Mouse (Mus musculus) urinary bladder, postnatal 10 days (tissue): ENCODE measurements around the gene Gpr132.

Experiments used
- DNase-seq: peaks from one replicate; pipeline ENCODE4 v3.0.0; 2022; ENCODE audit warnings: low spot score

Gpr132 gene

DNA sequence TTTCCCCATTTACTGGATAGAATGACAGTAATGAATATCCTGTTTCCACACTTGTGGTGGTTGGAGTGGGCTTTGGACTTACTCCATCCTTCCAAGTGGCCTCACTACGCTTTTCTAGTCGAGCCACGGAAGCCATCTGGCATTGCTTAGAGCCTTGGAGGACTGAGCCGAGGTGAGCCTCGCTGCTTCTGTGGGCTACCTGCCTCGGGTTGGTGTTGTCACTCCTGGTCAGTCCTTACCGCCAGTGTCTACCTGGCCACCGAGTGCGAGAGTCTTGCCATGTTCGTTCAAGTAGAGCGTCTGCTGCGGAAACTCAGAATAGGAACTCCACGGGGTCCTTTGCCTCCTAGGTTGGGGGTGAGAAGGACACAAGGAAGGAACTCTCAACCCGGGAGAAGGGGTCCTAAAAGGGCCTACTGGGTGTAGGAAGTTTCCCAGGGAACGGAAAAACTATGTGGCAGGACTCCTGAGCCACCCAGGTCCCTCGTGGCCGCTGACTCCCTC, 9.1 kb upstream of the Gpr132 start:
- no peak for DNase-seq

DNA sequence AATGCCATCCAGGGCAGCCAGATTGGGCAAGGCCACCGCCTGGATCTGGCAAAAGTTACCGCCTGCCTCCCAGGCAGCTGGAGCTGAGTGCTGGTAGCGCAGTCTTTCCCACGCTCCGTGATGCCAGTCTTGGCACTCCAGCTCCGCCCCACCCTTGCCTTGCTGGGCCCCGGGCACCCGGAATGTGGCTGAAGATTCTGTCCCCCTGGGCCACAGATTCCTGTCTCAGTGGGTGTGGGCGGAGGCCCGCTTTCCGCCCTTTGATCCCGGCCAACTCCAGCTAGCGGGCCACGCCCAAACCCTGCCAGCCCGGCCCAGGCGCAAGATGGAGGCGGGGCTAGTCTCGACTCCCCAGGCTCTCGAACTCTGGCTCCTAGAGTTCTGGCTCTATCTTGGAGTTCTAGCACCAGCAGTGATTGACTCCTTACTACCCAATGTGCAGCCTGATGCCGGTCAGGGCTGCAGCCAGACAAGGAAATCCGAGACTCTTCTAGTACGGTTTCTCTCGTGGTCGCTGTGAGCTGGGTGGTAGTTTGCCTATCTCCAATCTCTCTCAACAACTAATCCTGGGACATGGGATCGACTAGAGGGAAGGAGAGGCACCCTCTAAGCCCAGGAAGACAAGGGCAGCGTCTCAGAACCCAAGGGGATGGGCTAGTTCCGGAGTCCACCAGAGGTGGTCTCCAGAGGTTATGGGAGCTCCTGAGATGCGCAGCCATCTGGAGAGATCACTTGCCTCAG, 8.5 kb upstream of the Gpr132 start:
- DNase-seq, result no peak

DNA sequence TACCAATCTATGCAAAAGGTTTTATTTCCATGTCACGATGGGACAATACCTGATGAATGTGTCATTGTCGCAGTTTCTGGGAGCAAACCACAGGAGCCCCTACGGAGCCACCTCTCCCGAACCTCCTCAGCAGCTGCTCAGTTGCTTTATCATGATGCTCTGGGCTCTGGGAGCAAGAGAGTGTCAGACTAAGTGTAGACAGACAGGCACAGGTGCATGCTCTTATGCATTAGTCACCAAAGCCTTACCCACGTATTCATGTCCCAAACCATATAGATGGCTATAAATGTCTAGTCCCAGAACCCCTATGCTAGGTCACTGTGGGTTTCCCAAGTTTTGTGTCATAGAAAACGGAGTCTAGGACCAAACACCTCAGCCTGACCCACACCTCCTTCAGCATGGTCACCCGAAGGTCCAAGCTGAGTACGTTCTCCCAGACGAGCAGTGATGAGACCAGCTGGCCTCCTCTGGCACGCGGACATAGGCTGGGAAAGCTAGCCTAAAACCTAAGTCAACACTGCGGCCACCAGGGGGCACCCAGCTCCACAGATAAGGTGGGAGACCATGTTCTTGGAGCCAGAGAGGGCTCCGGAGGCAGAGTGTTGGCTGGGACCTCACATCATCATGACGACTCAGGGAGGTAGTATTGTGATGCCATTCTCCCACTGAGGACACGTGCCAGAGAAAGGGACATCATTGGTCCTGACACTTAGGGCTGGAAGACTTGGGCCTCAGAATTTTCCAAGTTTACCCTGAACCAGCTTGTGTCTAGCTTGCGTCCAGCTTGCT, 7.4 kb upstream of the Gpr132 start:
- DNase-seq, result peak; percentile 74

DNA sequence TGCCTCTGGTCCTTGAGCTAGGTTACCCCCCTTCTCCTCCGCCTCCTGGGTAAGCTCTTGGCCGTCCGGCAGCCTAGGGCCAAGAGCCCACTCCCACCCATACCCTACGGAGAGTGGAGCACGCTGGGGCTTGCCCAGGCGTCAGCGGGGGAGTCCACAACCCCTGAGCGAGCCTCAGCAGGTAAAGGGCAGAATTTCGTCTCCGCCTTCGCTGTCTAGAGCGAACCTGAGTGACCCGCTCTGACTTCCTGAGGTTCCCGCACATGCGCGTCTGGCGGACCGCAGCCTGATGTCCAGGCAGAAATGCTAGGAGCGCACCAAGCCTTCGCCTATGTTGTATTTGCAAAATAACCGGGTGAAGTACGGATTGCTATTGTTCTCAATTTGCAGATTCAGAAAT, 6.2 kb upstream of the Gpr132 start:
- DNase-seq, result no peak

DNA sequence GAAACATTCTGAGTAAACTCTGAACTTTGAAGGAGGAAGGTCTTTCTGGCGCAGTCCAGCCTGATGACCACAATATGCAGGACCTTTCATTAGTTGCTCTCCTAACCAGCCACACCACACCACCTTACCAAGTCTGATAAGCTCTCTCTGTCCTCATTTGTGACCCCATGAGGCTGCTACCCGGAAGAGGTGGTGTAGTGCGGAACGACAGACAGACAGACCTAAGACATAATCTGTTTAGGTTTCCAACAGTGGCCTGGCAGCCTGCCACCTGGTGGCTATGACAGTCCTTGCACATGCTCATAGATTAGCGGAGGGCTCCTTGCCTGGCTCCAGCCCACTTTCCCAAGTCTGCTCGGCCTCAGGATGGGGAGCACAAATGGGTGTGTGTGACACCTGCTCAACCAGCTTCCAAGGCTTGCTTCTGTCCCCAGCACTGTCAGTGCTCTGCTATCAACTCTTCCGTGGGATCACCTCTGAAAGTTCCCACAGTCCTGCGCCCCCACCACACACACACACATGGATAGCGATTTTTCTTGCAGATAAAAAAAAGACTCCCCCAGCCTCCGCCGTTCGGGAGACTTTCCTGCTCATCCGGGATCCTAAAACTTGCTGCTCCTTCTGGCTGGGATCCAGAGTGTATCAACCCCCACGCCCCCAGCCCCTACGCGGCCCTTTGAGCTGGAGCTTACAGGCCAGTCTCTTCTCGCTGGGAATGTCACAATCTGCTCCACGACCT, 5.6 kb upstream of the Gpr132 start:
- no peak for DNase-seq

DNA sequence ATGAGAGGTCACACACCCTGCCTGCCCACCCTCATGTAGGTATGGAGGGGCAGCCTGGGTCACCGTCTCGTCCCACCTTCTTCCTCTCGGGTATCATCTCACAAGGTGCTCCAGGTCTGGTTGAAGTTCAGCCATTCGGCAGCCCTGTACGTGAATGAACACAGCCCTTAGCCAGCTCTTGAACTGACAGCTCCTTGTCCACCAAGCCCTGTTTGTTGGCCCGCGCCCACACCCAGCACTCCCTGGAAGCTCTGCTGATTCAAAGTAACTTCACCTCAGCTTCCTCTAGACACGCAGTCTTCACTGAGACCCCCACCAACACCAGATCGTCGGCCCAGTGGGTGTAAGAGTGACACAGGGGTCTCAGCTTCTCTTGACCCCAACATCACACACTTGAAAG, 5.0 kb upstream of the Gpr132 start:
- no peak for DNase-seq

DNA sequence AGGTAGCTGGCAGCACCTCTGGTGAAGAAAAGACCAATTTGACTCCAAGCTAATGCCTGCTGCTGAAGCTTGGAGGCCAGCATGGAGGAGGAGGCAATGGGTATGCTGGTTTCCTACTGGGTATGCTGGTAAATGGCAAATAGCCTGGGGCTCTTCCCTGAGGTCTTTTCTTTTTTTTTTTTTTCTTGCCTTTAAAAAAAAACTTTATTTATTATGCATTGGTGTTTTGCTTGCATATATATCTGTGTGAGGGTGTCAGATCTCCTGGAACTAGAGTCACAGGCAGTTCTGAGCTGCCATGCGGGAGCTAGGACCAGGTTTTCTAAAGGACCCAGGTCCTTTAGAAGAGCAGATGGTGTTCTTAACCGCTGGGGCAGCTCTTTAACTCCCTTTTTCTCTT, 3.2 kb upstream of the Gpr132 start:
- DNase-seq, result no peak

DNA sequence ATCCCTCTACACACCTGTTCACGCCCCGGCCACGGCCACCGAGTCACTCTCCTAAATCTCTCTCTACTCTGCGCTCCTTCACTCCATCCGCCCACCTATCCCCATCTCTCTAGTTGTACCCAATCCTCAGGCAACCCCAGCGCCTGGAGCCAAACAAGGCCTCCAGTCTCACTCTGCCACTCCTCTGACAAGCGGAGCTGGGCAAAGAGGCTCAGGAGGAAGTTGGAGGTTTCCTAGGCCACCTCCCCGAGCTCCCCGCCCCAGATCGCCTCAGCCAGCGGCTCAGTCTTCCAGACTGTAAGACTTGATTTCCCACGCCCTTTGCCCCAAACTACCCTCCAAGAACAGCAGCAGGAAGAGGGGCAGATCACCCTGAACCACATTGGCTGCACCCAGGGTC, 2.7 kb upstream of the Gpr132 start:
- no peak for DNase-seq

DNA sequence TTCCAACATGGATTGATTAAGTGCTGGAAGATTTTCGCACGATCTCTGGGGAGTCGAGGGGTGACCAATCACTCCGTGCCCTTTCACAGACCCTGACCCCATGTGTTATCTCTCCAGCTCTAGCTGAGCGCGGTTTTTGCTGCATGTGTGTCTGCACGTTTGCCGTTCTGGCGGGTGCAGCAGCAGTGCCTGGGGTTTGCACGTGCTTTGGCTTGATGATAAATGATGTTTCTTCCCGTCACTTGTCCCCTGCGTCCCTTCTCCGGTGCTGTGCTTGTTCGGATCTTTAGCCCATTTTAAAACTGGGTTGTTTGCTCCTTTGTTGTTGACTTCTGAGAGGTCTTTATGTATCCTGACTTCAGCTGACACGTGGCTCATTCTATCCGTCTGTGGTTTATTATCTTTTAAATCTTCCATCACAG, 1.8 kb upstream of the Gpr132 start:
- DNase-seq, result no peak

DNA sequence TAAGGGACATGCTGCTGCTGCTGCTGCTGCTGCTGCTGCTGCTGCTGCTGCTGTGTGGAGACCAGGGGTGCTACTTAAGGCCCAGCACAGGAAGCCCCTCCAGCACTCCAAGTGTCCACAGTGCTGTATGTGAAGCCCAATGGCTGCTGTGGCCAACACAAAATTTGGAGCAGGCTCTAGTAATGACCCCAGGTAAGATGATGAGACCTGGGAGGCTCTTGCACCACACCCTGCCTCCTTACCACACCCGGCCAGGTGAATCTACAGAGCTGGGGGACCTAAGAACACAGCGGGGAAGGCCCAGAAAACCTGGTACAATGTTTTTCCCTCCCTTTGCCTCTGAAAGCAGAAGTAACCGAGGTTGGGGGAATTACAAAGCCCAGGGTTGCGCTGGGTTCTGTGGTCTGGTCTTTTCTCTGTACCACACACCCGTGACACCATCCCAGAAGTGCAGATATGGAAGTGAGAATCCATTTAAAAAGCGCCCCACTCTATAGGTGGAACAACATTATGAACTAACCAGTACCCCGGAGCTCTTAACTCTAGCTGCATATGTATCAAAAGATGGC, 838 bp downstream of the Gpr132 start:
- no peak for DNase-seq

DNA sequence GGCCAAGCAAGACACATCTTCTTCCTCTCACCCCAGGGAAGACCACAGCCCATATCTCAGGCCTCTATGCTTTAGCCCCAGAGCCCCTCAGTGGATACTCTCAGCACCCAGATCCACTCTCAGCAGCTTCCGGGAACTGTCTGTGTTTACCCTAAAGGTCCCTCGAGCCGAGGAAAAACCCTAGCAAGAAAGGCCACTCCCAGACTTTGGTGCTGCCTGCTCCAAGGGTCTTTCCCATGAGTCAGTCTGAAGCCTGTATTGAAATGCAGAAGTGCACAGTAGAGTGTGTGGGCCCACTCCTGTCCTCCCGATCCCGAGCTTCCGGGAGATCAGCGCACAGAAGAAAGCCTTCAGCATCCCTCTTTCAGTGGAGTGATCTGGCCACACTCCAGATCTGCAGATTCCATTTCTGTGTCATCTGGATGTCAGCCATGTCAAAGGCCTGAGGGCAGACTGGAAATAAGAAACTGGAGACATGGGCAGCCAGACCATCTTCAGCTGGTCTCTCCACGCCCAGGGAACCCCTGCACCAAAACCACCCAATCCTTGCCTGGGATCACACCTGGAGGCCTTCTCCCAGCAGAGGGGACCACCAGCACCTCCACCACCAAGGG, 1.5 kb downstream of the Gpr132 start:
- no peak for DNase-seq

DNA sequence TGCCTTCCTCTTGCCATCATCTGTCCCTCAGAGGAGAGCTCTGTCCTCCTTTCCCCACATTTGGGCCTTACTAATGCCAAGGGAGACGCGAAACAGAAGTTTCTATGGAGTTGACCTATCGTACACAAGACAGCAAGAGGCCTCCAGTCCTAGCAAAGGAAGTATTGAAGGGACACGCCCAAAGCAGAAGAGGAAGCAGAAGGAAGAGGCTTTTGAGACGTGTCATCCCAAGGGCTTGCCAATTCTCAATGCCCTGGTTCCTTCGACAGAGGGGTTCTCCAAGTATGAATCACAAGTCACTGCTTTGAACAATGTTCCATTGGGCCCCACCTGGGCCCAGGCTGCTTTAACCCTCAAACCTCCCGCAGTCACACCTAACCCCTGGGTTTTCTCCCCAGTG, 3.2 kb downstream of the Gpr132 start:
- DNase-seq, result no peak

DNA sequence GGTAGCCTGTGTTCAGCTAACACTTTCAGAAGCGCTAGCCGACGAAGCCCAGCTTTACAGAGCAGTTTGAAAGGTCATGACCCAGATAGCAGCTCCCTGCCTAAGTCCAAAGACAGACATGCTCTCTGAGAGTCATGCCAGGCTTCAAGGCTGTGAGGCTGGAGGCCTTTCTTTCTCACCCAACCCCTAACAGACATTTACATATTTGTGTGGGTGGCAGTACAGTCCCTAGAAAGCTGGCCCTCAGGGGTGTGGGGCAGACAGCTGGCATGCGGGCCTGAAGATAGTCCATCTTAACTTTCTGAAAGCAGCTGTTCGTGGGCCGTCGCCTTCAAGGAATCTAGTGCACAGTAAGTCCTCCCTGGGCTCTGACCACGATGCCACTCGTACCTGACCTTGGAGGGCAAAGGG, 6.1 kb downstream of the Gpr132 start:
- no peak for DNase-seq

DNA sequence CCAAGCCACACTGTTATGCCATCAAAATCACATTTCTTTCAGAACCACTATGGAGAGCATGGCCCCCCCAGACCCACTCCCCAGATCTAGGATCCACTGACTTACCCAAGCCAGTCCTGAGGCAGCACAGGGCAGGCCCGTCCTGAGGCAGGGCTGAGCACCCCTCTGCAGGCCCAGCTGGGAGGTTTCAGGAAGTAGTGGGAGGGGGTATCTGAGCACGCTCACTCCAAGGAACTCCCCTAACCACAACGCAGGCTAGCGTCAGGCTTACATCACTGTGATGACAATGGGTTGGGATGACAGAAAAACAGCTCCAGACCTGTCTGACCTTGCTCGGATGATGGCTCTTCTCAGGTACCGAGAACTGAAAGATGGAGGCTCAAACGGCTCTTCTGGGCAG, 7.3 kb downstream of the Gpr132 start:
- no peak for DNase-seq

DNA sequence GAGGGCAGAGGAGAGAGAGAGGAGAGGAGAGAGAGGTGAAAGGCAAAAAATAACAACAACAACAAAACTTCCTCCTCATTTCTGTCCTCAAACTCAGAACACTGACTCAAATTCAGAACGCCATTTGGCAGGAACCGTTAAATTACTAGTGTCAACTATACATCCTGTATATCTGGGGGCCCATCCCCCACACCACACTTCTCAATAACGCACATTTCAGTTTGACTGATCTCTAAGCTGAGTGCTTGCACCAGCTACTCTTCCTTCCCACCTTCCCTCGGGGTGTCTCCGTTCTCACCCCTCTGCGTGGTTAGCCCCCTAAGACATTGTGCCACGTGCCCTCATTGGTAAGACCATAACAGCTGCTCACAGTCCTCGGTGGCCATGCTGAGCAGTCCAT, 8.1 kb downstream of the Gpr132 start:
- DNase-seq, result no peak

DNA sequence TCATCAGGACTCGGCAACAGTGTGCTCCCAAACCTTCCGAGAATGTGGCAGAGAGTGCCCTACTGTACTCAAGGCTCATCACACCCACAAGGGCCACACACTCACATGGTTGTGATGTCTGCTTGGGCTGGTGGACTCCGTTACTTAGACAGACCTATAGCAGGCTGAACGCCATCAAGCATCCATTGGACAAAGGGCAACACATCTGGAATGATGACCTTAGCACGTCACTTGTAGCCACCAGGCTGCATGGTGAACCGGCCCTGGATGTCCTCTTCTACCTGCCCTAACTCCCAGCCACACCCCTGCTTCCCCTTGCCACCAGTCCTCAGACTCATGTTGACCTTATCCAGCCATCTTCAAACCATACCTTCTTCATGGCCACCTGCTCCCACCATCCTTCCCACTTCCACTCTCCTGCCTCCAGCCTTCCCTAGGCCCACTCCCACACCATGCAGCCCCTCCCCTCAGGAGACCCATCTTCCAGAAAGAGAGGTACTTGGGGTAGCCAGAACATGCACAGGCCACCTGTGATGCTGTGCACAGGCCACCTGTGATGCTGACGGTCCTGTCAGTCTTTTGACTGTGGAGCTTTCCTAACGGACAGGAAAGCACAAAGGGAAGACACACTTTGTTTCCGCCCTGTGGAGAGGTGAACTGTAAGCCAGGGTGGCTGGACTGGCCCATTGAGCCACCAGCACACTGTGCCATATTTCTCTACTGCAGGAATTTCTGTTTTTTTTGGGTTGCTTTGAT, 9.3 kb downstream of the Gpr132 start:
- no peak for DNase-seq

DNA sequence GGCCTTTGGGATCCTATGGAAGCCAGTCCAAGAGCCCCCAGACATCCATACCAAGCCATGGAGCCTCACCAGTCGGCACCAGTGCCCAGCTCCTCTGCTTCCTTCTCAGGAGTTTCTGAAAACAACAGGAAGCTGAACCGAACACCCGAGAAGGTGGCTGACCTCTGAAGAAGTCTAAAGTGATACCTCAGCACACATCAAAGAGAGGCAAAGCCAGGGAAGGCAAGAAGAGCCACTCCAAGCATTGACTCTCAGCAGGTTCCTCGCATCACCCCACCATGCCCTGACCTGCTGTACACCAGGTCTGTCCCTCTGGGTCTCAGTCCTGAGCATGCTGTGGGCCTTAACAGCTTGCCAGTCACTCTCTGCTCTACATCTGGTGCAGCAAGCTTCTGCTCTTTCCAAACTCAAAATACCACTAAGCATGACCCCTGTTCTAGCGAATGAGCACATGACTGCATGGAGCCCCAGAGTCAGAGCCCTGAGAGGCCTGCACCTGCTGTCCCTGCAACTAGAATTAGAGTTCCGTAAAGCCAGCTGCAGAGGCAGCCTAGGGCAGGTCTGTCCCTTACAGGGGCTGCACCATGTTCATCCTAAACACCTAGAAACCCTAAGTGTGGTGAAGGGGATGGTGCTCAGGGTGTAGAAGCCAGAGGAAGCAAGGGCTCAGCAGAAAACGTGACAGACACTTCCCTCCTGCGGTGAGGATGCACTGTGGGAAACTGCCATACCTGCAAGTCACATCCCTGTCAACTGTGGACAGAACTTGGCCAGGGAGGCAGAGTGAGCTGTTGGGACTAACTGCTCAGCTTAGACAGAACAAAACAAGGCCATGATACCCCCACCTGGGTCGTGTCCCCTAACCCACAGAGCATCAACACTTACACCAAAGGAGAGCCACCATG, 10.8 kb downstream of the Gpr132 start:
- DNase-seq, result no peak

DNA sequence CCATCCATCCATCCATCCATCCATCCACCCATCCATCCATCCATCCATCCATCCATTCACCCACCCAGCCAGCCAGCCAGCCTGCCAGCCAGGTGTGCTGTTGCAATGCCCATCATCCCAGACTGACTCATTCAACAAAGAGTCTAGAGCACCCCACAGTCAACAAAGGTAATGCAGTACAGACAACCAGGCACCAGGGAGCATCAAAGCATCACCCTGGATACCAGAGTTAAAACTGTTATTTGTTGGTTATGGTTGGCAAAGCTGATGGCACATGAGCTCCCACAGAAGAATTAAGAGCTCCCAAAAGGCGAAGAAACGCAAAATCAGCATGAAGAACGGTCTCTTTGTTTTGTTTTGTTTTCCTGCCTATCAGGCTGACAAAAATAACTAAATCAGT, 11.7 kb downstream of the Gpr132 start:
- no peak for DNase-seq

DNA sequence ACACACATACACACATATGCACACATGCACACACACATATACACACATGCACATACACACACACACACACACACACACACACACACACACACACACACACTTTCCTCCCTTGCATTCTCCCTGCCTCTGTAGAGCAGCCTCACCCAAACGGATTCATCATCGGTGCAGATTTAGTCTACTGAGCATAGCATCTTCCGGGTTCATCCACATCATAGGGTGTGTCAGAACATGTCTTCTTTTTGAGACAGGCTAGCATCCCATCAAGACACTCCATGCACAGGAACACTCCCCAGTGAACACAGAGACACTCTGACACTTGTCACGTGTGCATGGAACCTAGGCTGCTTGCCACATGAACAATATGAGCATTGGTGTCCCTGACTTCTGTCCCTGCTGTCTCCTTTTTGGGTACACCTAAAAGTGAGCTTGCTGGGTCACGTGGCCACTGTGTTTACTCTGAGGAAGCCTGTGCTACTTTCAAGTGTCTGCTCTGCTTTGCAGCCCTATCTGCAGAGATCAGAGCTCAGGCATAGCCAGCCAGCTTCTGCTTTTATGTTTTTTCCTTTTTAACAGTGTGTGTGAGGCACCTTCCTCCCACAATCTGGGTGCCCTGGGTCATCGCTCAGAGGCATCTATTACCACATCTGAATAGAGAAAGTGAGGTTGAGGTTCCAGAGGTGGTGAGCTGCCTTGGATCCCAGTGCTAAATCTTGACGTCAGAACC, 13.3 kb downstream of the Gpr132 start:
- DNase-seq, result no peak
